Mouse (Mus musculus): ENCODE results near the gene Olfr53. TPM values are rescaled to one million over a fixed set of nuclear protein-coding genes. Genes with fewer than 3 reads are reported as not detected.

The Olfr53 gene
- polyA plus RNA-seq, 1 experiment from 2014 or later, result not detected

- Histone ChIP-seq H3K4me2 (ENCODE audit: low read length) (no peak within 1 kb of the TSS), H3K36me3 (ENCODE audit: control insufficient read depth, insufficient read depth, low read length) (no peaks in the 10 kb centered on the region), H3K4me1 (ENCODE audit: control insufficient read depth, insufficient read depth, low read length) (no peaks in the 10 kb centered on the region), H3K4me3 (replicated peaks; ENCODE audit: low read depth, low read length) (no peak within 1 kb of the TSS), H3K9ac (replicated peaks; ENCODE audit: low read length) (no peak within 1 kb of the TSS), H3K9me3 (ENCODE audit: control insufficient read depth, low read length) (no peaks in the 10 kb centered on the region), H3K27me3 (ENCODE audit: control insufficient read depth, insufficient read depth, low read length) (no peaks in the 10 kb centered on the region), H3K27ac (replicated peaks; ENCODE audit: low read depth, low read length) (no peak within 1 kb of the TSS)
- ATAC-seq (ENCODE audit: low FRiP score, low TSS enrichment) (no peak), DNase-seq (no peak)
Measured at GRCm38 (mm10) chr7:140696967-140697366, 50.7 kb downstream of the Olfr53 start, which contains the start of gene Olfr541. Olfr541 (plus strand) TSS chr7:140697267.

Other genes starting within 250 kb of the Olfr53 start
- not detected in 2 replicates for gene Olfr531, start 243.5 kb upstream of the Olfr53 start, polyA plus RNA-seq (2014; fragmentation: Nextera tagmentation; extraction: Ambion mirVana)
- gene Olfr532, start 224.8 kb upstream of the Olfr53 start, polyA plus RNA-seq (2014; fragmentation: Nextera tagmentation; extraction: Ambion mirVana), result not detected in 2 replicates
- gene Olfr533, start 183.1 kb upstream of the Olfr53 start, polyA plus RNA-seq (2014; fragmentation: Nextera tagmentation; extraction: Ambion mirVana), result not detected in 2 replicates
- gene Olfr535, start 162.2 kb upstream of the Olfr53 start, polyA plus RNA-seq (2014; fragmentation: Nextera tagmentation; extraction: Ambion mirVana), result not detected in 2 replicates
- not detected in 2 replicates for gene Olfr536, start 139.1 kb upstream of the Olfr53 start, polyA plus RNA-seq (2014; fragmentation: Nextera tagmentation; extraction: Ambion mirVana)
- gene Olfr538, start 78.6 kb upstream of the Olfr53 start, polyA plus RNA-seq (2014; fragmentation: Nextera tagmentation; extraction: Ambion mirVana), result not detected in 2 replicates
- gene Olfr46, start 45.2 kb upstream of the Olfr53 start, polyA plus RNA-seq (2014; fragmentation: Nextera tagmentation; extraction: Ambion mirVana), result 0.04 TPM in 1 of 2 replicates, not detected in the other
- gene Olfr61, start 17.5 kb upstream of the Olfr53 start, polyA plus RNA-seq (2014; fragmentation: Nextera tagmentation; extraction: Ambion mirVana), result not detected in 2 replicates
- not detected in 2 replicates for gene Olfr539, start 13.5 kb downstream of the Olfr53 start, polyA plus RNA-seq (2014; fragmentation: Nextera tagmentation; extraction: Ambion mirVana)
- not detected in 2 replicates for gene Olfr45, start 35.5 kb downstream of the Olfr53 start, polyA plus RNA-seq (2014; fragmentation: Nextera tagmentation; extraction: Ambion mirVana)
- not detected in 2 replicates for gene Olfr541, start 50.8 kb downstream of the Olfr53 start, polyA plus RNA-seq (2014; fragmentation: Nextera tagmentation; extraction: Ambion mirVana)
- gene Cyp2e1, start 117.3 kb downstream of the Olfr53 start, polyA plus RNA-seq (2014; fragmentation: Nextera tagmentation; extraction: Ambion mirVana), result not detected in 2 replicates
- 0.18 TPM in 1 of 2 replicates, not detected in the other for gene Syce1, start 141.4 kb downstream of the Olfr53 start, polyA plus RNA-seq (2014; fragmentation: Nextera tagmentation; extraction: Ambion mirVana)
- 25.4 and 34.5 TPM in 2 replicates for gene Zfp941, start 175.7 kb downstream of the Olfr53 start, polyA plus RNA-seq (2014; fragmentation: Nextera tagmentation; extraction: Ambion mirVana)
- not detected in 2 replicates for gene Urah, start 188.6 kb downstream of the Olfr53 start, polyA plus RNA-seq (2014; fragmentation: Nextera tagmentation; extraction: Ambion mirVana)
- not detected in 2 replicates for gene Scgb1c1, start 199.1 kb downstream of the Olfr53 start, polyA plus RNA-seq (2014; fragmentation: Nextera tagmentation; extraction: Ambion mirVana)
- not detected in 2 replicates for gene Odf3, start 201.4 kb downstream of the Olfr53 start, polyA plus RNA-seq (2014; fragmentation: Nextera tagmentation; extraction: Ambion mirVana)
- not detected in 2 replicates for gene Gm45785, start 209.9 kb downstream of the Olfr53 start, polyA plus RNA-seq (2014; fragmentation: Nextera tagmentation; extraction: Ambion mirVana)
- 98.6 and 99.6 TPM in 2 replicates for gene Ric8a, start 210.5 kb downstream of the Olfr53 start, polyA plus RNA-seq (2014; fragmentation: Nextera tagmentation; extraction: Ambion mirVana)
- gene Bet1l, start 211.1 kb downstream of the Olfr53 start, polyA plus RNA-seq (2014; fragmentation: Nextera tagmentation; extraction: Ambion mirVana), result 42.8 and 54.5 TPM in 2 replicates
- 186 and 214 TPM in 2 replicates for gene Psmd13, start 235.5 kb downstream of the Olfr53 start, polyA plus RNA-seq (2014; fragmentation: Nextera tagmentation; extraction: Ambion mirVana)
- 33.4 and 40.0 TPM in 2 replicates for gene Sirt3, start 235.9 kb downstream of the Olfr53 start, polyA plus RNA-seq (2014; fragmentation: Nextera tagmentation; extraction: Ambion mirVana)

All from midbrain, embryonic 14.5 days (tissue).